Mouse (Mus musculus) limb, embryonic 14.5 days (tissue): ENCODE measurements around the gene Aldh18a1. TPM values are rescaled to one million over a fixed set of nuclear protein-coding genes. Genes with fewer than 3 reads are reported as not detected.
"Not testable (repeated sequence)": the region's sequence is repeated elsewhere in the genome, so short reads cannot be mapped to it uniquely, and the experiment has no call there.

Source experiments
- ATAC-seq: fragments of 200-750 bp; cut with Nextera tagmentation; 2 replicates; pipeline ENCODE4 v1.8.0; 2017; ENCODE audit warnings: low read depth, moderate number of reproducible peaks, moderate TSS enrichment; ENCODE audit not compliant: low FRiP score
- DNase-seq: peaks from one replicate; pipeline ENCODE4 v3.0.0-alpha.2; 2015; ENCODE audit warnings: low spot score
- H3K27ac ChIP-seq: fragments of 300-500 bp; sonication (generic); replicated peaks from 2 replicates; pipeline ENCODE4 v1.5.1; 2014; ENCODE audit warnings: low read depth, mild to moderate bottlenecking, low read length, moderate library complexity, mixed read lengths
- H3K27me3 ChIP-seq: fragments of 300-500 bp; sonication (generic); 2 replicates; pipeline ENCODE4 v1.6.1; 2014; ENCODE audit warnings: low read length, mixed read lengths; ENCODE audit not compliant: control insufficient read depth, insufficient read depth
- H3K36me3 ChIP-seq: fragments of 300-500 bp; sonication (generic); 2 replicates; pipeline ENCODE4 v1.6.1; 2014; ENCODE audit warnings: mild to moderate bottlenecking, low read length, moderate library complexity, mixed read lengths; ENCODE audit not compliant: control insufficient read depth, insufficient read depth
- H3K4me1 ChIP-seq: fragments of 300-500 bp; sonication (generic); 2 replicates; pipeline ENCODE4 v1.6.1; 2014; ENCODE audit warnings: antibody characterized with exemption, low read length, mixed read lengths; ENCODE audit not compliant: control insufficient read depth, insufficient read depth
- H3K4me2 ChIP-seq: fragments of 300-500 bp; sonication (generic); replicated peaks from 2 replicates; pipeline ENCODE4 v1.6.1; 2014; ENCODE audit warnings: low read depth, mild to moderate bottlenecking, low read length, moderate library complexity; ENCODE audit not compliant: severe bottlenecking
- H3K4me3 ChIP-seq: fragments of 300-500 bp; sonication (generic); replicated peaks from 2 replicates; pipeline ENCODE4 v1.5.1; 2014; ENCODE audit warnings: low read length
- H3K9ac ChIP-seq: fragments of 300-500 bp; sonication (generic); 2 replicates; pipeline ENCODE4 v1.6.1; 2014; ENCODE audit warnings: mild to moderate bottlenecking, low read depth, low read length, moderate library complexity; ENCODE audit not compliant: severe bottlenecking
- H3K9me3 ChIP-seq: fragments of 300-500 bp; sonication (generic); 2 replicates; pipeline ENCODE4 v1.6.1; 2016; ENCODE audit warnings: low read length; ENCODE audit not compliant: control insufficient read depth
- POLR2A ChIP-seq: fragments of 200-500 bp; IDR thresholded peaks from 2 replicates; pipeline ENCODE4 v1.8.0; 2012; ENCODE audit warnings: inconsistent platforms, mild to moderate bottlenecking, moderate library complexity, borderline replicate concordance; ENCODE audit not compliant: insufficient read depth, insufficient read length; ENCODE audit errors: extremely low read depth
- WGBS: fragments of 180-500 bp; shearing (Covaris S2); extraction: QIAGEN DNeasy Blood & Tissue Kit; methylation state at CpG from one replicate; pipeline ENCODE4 v1.1.7; 2014; 5-methylcytosine and 5-hydroxymethylcytosine counted together
- polyA plus RNA-seq, 2 experiments: library from polyadenylated mRNA; depleted of rRNA in 1 of 2; stranded (reverse) in 1 of 2; unstranded in 1 of 2; fragments of >200 nt; fragmentation: Nextera tagmentation in 1 of 2; extraction: Ambion mirVana in 1 of 2; gene quantifications; 2 replicates each; pipeline versions ENCODE4 v1.2.1 to v1.2.3; 2012 to 2014

Gene Aldh18a1
- polyA plus RNA-seq, 2 experiments: 65.3 to 79.8 TPM

DNA sequence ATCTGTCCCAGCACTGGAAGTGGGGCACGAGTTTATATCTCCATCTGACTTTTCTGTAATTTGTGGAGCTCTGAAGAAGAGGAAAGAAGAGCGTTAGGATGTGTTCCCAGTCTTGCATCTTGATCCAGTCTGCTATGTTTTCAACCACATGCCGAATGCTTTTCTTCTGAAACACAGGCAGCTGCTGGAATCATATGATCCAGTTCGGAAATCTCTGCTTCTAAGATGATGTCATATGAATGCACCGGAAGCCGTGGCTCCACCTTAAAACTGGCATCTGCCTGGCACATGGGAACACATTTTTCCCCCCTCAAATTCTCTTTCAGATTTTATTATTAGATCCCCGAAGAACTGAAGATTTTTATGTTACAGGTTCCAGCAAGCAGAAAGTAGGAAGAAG is 26.5 kb upstream of the Aldh18a1 start:
- no peak for TF ChIP-seq POLR2A
- peak; percentile 9 for DNase-seq
- no peaks in the 10 kb centered on the region for H3K9me3 ChIP-seq

DNA sequence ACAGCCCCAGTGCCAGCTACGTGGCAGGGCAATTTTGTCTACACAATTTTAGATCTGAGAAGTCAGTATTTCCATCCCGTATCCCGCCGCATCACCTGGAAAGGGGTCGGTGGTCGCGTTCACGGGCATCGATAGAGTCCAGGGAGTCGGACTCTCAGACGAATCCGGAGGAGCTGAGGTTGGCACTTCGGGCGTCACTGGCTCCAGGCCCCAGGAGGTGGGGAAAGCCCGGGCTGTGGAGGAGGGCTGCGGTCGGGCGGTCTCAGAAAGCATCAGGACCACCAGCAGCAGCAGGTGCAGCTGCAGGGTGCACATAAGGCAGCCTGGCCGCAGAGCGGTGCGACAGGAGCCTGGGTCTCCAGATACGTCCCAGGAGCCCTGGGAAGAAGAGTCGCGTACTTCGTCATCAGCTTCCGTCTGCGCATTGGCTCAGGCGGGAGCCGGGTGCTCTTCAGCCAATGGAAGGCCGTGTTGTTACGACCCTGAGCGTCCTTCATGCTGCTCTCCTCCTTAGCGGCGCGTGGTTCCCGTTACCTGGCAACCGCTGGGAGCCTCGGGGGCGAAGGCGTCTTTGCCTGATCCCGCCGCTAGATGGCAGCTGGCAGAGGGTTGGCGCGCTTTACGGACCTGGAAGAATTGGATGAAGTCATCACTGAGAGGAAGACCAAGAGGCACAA is 23.7 kb upstream of the Aldh18a1 start, which contains the start of the genes Tctn3 and Entpd1:
Gene Tctn3, minus strand, starts transcription at position 404 of the 677 bp plus-strand sequence.
Gene Entpd1, plus strand, starts transcription at position 537 of the 677 bp plus-strand sequence.
- H3K9ac ChIP-seq: peak within 1 kb of the TSS; percentile 58
- peak within 1 kb of the TSS; percentile 67 for H3K4me2 ChIP-seq
- H3K36me3 ChIP-seq: peaks cover 19% of the 10 kb centered on the region
- H3K4me3 ChIP-seq: peak within 1 kb of the TSS; percentile 64
- H3K9me3 ChIP-seq: no peaks in the 10 kb centered on the region
- ATAC-seq (peak; percentile 100), DNase-seq (peak; percentile 97)
- no peak within 1 kb of the TSS for H3K27ac ChIP-seq
- TF ChIP-seq POLR2A: no peak
- no peaks in the 10 kb centered on the region for H3K27me3 ChIP-seq
- under 1% methylated on average over 42 of the region's 45 CpGs for WGBS
- H3K4me1 ChIP-seq: peaks cover 4% of the 10 kb centered on the region; the same call in 1 of the 2 replicates

More for the DNA sequence above, 26.5 kb upstream of the Aldh18a1 start:
- no peaks in the 10 kb centered on the region for H3K36me3 ChIP-seq
- no peaks in the 10 kb centered on the region for H3K27me3 ChIP-seq
- no peak overlapping the region for H3K9ac ChIP-seq
- 59% methylated on average over 7 of the region's 7 CpGs for WGBS
- H3K4me1 ChIP-seq: peaks cover 4% of the 10 kb centered on the region; the same call in 1 of the 2 replicates
- ATAC-seq: no peak
- no peak overlapping the region for H3K27ac ChIP-seq
- no peak overlapping the region for H3K4me2 ChIP-seq
- no peak overlapping the region for H3K4me3 ChIP-seq

DNA sequence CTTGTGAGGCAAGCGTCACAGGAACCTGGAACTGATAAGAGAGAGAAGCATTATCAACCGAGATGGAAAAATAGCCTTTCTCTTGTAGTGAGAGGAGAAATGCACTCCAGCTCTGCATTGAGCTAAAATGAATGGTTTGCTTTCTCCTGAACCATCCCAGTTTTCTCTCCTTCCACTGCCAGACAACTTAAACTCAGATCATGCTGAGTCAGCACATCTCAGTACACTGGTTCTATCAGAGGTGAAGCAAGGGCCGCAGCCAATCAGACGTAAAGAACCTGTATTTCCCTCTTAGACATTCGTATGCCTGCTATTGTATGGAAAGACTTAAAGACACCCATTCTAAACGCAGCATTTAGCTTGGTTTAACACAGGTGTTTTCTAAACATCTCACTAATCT is 19.4 kb upstream of the Aldh18a1 start:
- 86% methylated on average over 6 of the region's 6 CpGs for WGBS
- H3K27me3 ChIP-seq: no peaks in the 10 kb centered on the region
- DNase-seq: no peak
- H3K9ac ChIP-seq: no peak overlapping the region
- H3K4me1 ChIP-seq: peaks cover 4% of the 10 kb centered on the region; the same call in 1 of the 2 replicates
- no peak overlapping the region for H3K27ac ChIP-seq
- no peak overlapping the region for H3K4me3 ChIP-seq
- ATAC-seq: no peak
- H3K4me2 ChIP-seq: no peak overlapping the region
- no peaks in the 10 kb centered on the region for H3K9me3 ChIP-seq
- H3K36me3 ChIP-seq: peaks cover 35% of the 10 kb centered on the region
- TF ChIP-seq POLR2A: no peak

- Histone ChIP-seq H3K4me1 (no peaks in the 10 kb centered on the region), H3K9me3 (no peaks in the 10 kb centered on the region), H3K36me3 (peaks cover 47% of the 10 kb centered on the region), H3K27ac (no peak overlapping the region), H3K4me3 (no peak overlapping the region), H3K27me3 (no peaks in the 10 kb centered on the region), H3K4me2 (no peak overlapping the region), H3K9ac (no peak overlapping the region)
- no peak for ATAC-seq
- no peak for TF ChIP-seq POLR2A
- 95% methylated on average over 9 of the region's 9 CpGs for WGBS
- DNase-seq: no peak
These were observed 16.9 kb upstream of the Aldh18a1 start for GRCm38 (mm10) chr19:40605189-40605588.

DNA sequence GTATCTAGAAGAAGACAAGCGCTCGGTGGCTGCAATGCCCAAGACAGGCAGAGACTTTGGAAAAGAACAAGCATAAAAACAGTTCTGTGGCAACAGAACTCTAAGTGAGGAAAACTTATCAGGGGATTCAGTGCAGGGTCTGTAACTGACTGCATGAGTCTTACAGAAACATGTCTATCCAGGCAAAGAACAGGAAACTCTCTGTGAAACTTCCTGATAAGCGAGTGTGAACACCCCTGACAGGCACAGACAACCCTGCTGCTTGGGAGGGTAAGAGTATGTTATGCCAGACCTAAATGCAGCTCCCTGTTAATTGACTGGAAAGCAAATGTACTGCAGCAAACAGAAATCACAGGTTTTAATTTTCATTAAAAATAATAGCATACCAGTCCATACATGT is 13.6 kb upstream of the Aldh18a1 start:
- H3K9me3 ChIP-seq: no peaks in the 10 kb centered on the region
- ATAC-seq (no peak), DNase-seq (no peak)
- 91% methylated on average over 3 of the region's 3 CpGs for WGBS
- H3K27ac ChIP-seq: no peak overlapping the region
- H3K4me3 ChIP-seq: no peak overlapping the region
- H3K4me2 ChIP-seq: no peak overlapping the region
- no peaks in the 10 kb centered on the region for H3K27me3 ChIP-seq
- no peak overlapping the region for H3K9ac ChIP-seq
- H3K36me3 ChIP-seq: peaks cover 32% of the 10 kb centered on the region
- H3K4me1 ChIP-seq: no peaks in the 10 kb centered on the region
- no peak for TF ChIP-seq POLR2A

DNA sequence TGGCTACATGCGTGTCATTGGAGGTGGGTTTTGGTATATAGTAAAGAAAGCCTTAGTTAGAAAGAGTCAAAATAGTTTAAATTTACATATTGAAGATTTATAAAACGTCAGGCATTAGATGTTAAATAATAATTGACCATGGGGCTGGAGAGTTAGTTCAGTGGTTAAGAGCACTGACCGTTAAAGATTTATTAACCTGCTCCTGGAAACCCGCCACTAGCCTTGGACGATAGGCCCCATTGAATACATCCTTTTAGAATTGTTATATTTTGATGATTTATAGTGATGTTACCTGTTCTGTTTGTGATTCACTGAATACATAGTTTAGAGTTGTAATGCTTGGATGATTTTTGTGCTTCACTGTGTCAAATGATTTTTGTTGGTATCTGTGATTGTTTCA is 12.6 kb upstream of the Aldh18a1 start:
- H3K27me3 ChIP-seq, H3K4me3 ChIP-seq, H3K4me2 ChIP-seq, H3K4me1 ChIP-seq, H3K9ac ChIP-seq, DNase-seq, ATAC-seq, H3K27ac ChIP-seq, H3K9me3 ChIP-seq: not testable (repeated sequence)
- 88% methylated on average over 5 of the region's 5 CpGs for WGBS
- H3K36me3 ChIP-seq: peaks cover 30% of the 10 kb centered on the region
